1 mouse cellular context compared by ENCODE assay signal in the genomic region with DNA sequence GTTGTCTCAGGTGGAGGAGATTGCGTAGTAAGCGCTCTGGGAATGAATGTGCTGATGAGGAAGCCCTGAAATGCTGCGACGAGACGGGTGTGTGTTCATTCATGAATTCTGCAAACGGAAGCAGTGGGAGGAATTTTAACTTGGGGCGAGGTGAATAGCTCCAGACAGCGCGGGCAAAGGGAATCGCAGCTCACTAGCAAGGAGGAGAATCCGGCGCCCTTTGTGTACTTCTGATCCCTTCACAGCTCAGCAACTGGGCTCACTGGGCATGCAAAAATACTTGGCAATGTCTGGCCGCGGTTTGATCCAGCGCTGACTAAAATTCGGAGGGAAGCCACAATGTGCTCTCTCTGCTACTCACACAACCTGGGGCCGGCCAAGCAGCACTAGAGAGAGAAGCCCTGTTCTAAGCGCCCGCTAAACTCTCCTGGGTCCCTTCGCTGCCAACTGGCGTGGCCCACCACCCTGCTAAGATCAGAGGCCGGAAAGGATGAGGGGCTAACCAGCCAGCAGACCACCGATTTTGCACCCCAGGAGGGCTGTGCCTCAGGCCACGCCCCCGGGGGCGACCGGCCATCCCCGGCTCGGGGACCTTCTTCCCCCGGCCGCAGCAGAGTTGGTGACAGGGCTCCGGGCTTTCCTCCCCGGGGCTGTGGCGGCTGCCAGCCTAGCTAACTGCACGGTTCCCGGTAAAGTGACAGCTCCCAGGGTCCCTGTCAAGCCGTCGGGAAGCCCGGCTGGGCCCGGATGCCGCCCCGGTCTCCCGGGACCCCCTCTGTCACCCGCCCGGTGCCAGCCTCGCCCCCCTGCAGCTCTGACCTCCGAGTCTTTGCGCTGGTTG.
TF ChIP-seq lines count a peak whose summit lies in the region.

Gene Gm10961 (plus strand): TSS at position 641 of the 841 bp plus-strand sequence.

TF ChIP-seq in MEL, 35 proteins besides CTCF, POLR2A, EP300 and RAD21 (continued from another document):
- no peak for TF ChIP-seq ELF1 (IDR thresholded peaks at IDR 0.05; ENCODE audit: low read depth, low read length)
- no peak for TF ChIP-seq CHD1 (IDR thresholded peaks at IDR 0.05; ENCODE audit: low read depth, low read length)
- TF ChIP-seq MAX (IDR thresholded peaks at IDR 0.05; ENCODE audit: low read length), result no peak
- no peak for TF ChIP-seq MAZ (IDR thresholded peaks at IDR 0.05; ENCODE audit: low read depth, low read length)
- no peak for TF ChIP-seq BHLHE40 (IDR thresholded peaks at IDR 0.05; ENCODE audit: borderline replicate concordance, low read depth, low read length)
- no peak for TF ChIP-seq NRF1 (IDR thresholded peaks at IDR 0.05; ENCODE audit: insufficient read depth, low read depth, low read length, poor library complexity, severe bottlenecking)
- no peak for TF ChIP-seq HCFC1 (IDR thresholded peaks at IDR 0.05; ENCODE audit: low read depth, low read length)
- no peak for TF ChIP-seq POLR2AphosphoS5 (IDR thresholded peaks at IDR 0.05; ENCODE audit: borderline replicate concordance, low read depth, low read length)
- TF ChIP-seq ZNF384 (IDR thresholded peaks at IDR 0.05; ENCODE audit: low read depth, low read length), result no peak
- no peak for TF ChIP-seq TBP (IDR thresholded peaks at IDR 0.05; ENCODE audit: low read depth, low read length)
- TF ChIP-seq GABPA (IDR thresholded peaks at IDR 0.05; ENCODE audit: low read depth, low read length), result no peak
- TF ChIP-seq POLR2AphosphoS2 (IDR thresholded peaks at IDR 0.05; ENCODE audit: low read length), result no peak
- no peak for TF ChIP-seq MYC (IDR thresholded peaks at IDR 0.05; ENCODE audit: low read depth, low read length)
- no peak for TF ChIP-seq RCOR1 (IDR thresholded peaks at IDR 0.05; ENCODE audit: low read depth, low read length)
- TF ChIP-seq UBTF (IDR thresholded peaks at IDR 0.05; ENCODE audit: borderline replicate concordance, insufficient read depth, low read depth, low read length), result no peak
- no peak for TF ChIP-seq ZC3H11A (IDR thresholded peaks at IDR 0.05; ENCODE audit: low read depth, low read length)
- no peak for TF ChIP-seq SMC3 (IDR thresholded peaks at IDR 0.05; ENCODE audit: low read depth, low read length)
- no peak for TF ChIP-seq ZMIZ1 (IDR thresholded peaks at IDR 0.05; ENCODE audit: low read depth, low read length)
